Comparison of ENCODE assay signal across 1 mouse cellular context in the genomic region with DNA sequence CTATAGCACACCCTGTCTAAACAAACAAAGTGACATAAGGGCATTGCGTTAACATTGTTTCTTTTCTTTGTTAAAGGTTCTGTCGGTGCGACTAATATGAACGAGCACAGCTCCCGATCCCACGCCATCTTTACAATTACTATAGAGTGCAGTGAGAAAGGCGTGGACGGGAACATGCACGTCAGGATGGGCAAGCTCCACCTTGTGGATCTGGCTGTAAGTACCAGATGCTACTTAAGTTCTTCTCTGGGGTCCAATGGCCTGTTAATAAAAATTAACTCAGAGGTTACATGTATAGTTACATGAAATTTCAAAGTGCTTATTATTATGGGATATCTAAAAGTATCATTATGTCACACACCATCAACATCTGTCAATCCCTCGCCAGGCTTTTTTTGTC.
A peak's percentile ranks its signal among the peaks of the same experiment; 100 is the strongest.
TF ChIP-seq lines count a peak whose summit lies in the region.

No protein-coding gene starts in this region.

TF ChIP-seq in MEL, 35 proteins besides CTCF, POLR2A, EP300 and RAD21:
- TF ChIP-seq ZC3H11A (IDR thresholded peaks at IDR 0.05; ENCODE audit: low read depth, low read length) (peak; percentile 42), RCOR1 (IDR thresholded peaks at IDR 0.05; ENCODE audit: low read depth, low read length) (no peak), HCFC1 (IDR thresholded peaks at IDR 0.05; ENCODE audit: low read depth, low read length) (no peak), SMC3 (IDR thresholded peaks at IDR 0.05; ENCODE audit: low read depth, low read length) (peak; percentile 79), UBTF (IDR thresholded peaks at IDR 0.05; ENCODE audit: borderline replicate concordance, insufficient read depth, low read depth, low read length) (no peak)
